Mouse (Mus musculus): Measurements from ENCODE around the gene Mtmr3.

DNA sequence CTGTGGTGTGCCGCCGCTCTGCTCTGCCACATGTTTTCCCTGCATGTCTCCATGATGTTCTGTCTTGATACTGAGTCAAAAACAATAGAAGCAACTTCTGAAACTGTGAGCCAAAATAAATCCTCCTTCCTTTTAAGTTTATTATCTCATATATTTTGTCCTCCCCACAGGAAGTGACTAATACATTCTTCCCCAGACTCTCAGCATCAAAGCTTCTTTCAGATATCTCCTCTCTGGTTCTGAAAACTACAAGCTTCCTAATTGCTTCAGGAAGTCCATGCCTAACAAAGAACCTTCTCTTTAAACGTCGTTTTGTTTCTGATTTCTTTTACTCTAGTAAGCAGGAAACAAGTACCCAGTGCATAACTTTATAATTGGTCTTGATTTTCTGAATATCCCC, 160.2 kb downstream of the Mtmr3 start:
- TF ChIP-seq POLR2A (IDR thresholded peaks at IDR 0.05; ENCODE audit: control insufficient read depth in 1 of 2, insufficient read depth in 1 of 2, low read depth in 1 of 2, low read length in 2 of 2, poor library complexity in 1 of 2) = no peak
- TF ChIP-seq TBP (IDR thresholded peaks at IDR 0.05; ENCODE audit: low read depth, low read length) = no peak
- no peak for TF ChIP-seq RCOR1 (IDR thresholded peaks at IDR 0.05; ENCODE audit: low read depth, low read length)
- no peak for TF ChIP-seq MYC (IDR thresholded peaks at IDR 0.05; ENCODE audit: low read depth, low read length)
- TF ChIP-seq MEF2A (IDR thresholded peaks at IDR 0.05; ENCODE audit: extremely low read depth, insufficient replicate concordance, low read depth, low read length, poor library complexity, severe bottlenecking) = no peak
- no peak for TF ChIP-seq KAT2A (conservative IDR thresholded peaks at IDR 0.05; ENCODE audit: low read depth, low read length)
- no peak for TF ChIP-seq JUND (IDR thresholded peaks at IDR 0.05; ENCODE audit: low read depth, low read length)
- no peak for TF ChIP-seq CTCF (IDR thresholded peaks at IDR 0.05 in 2 of 3, conservative IDR thresholded peaks at IDR 0.05 in 1 of 3; ENCODE audit: control insufficient read depth in 1 of 3, insufficient read depth in 1 of 3, low read depth in 2 of 3, low read length in 3 of 3, poor library complexity in 1 of 3, severe bottlenecking in 1 of 3)
- TF ChIP-seq ZMIZ1 (IDR thresholded peaks at IDR 0.05; ENCODE audit: low read depth, low read length) = no peak
- TF ChIP-seq MXI1 (IDR thresholded peaks at IDR 0.05; ENCODE audit: low read depth, low read length) = no peak
- 0 out of 2 replicates have a peak, but pooled peaks have one; percentile 21 for TF ChIP-seq GATA1 (IDR thresholded peaks at IDR 0.05; ENCODE audit: low read depth, low read length)
- no peak for TF ChIP-seq RAD21 (IDR thresholded peaks at IDR 0.05; ENCODE audit: low read depth, low read length)
- TF ChIP-seq ETS1 (IDR thresholded peaks at IDR 0.05; ENCODE audit: low read depth, low read length) = no peak

All from MEL (cell line).